Mouse (Mus musculus) T-helper 2 cell (primary cell): ENCODE results near the gene Trmt1.

Source experiments
- in situ Hi-C: fragments of 300-600 bp; cut with MboI, MseI; formaldehyde crosslinking; loops from one replicate; pipeline ENCODE4 v1.15.1; 2025; ENCODE audit warnings: high pct_unique_total_duplicates

The Trmt1 gene

GRCm38 (mm10) chr8:84686191-84687002 is at the start of gene Trmt1:
Trmt1 (plus strand) TSS chr8:84686307.
- in situ Hi-C loops: no loop called here

GRCm38 (mm10) chr8:84637946-84638554 is 48.1 kb upstream of the Trmt1 start:
- in situ Hi-C loops: no loop called here

GRCm38 (mm10) chr8:84638555-84639161 is 47.4 kb upstream of the Trmt1 start:
- in situ Hi-C loops: no loop called here

GRCm38 (mm10) chr8:84639162-84640009 is 46.7 kb upstream of the Trmt1 start:
- in situ Hi-C loops: no loop called here

- in situ Hi-C loops: no loop called here
These were observed 46.0 kb upstream of the Trmt1 start for GRCm38 (mm10) chr8:84640010-84640588.

- in situ Hi-C loops: no loop called here
These were observed 45.4 kb upstream of the Trmt1 start for GRCm38 (mm10) chr8:84640617-84641294.

- in situ Hi-C loops: no loop called here
These were observed 44.3 kb upstream of the Trmt1 start for GRCm38 (mm10) chr8:84641578-84642361.

GRCm38 (mm10) chr8:84643019-84643418 is 43.1 kb upstream of the Trmt1 start:
- in situ Hi-C loops: no loop called here

- in situ Hi-C loops: no loop called here
These were observed 39.3 kb upstream of the Trmt1 start for GRCm38 (mm10) chr8:84646800-84647199.

GRCm38 (mm10) chr8:84647461-84647901 is 38.6 kb upstream of the Trmt1 start:
- in situ Hi-C loops: no loop called here

- in situ Hi-C loops: no loop called here
These were observed 35.9 kb upstream of the Trmt1 start for GRCm38 (mm10) chr8:84650213-84650612.

- in situ Hi-C loops: no loop called here
These were observed 32.9 kb upstream of the Trmt1 start for GRCm38 (mm10) chr8:84653092-84653631.

GRCm38 (mm10) chr8:84654597-84654996 is 31.5 kb upstream of the Trmt1 start:
- in situ Hi-C loops: no loop called here

GRCm38 (mm10) chr8:84655336-84656190 is 30.5 kb upstream of the Trmt1 start:
- in situ Hi-C loops: no loop called here

- in situ Hi-C loops: no loop called here
These were observed 29.9 kb upstream of the Trmt1 start for GRCm38 (mm10) chr8:84656191-84656525.

GRCm38 (mm10) chr8:84656641-84657126 is 29.4 kb upstream of the Trmt1 start:
- in situ Hi-C loops: no loop called here

- in situ Hi-C loops: no loop called here
These were observed 28.9 kb upstream of the Trmt1 start for GRCm38 (mm10) chr8:84657203-84657602.

GRCm38 (mm10) chr8:84657680-84658079 is 28.4 kb upstream of the Trmt1 start:
- in situ Hi-C loops: no loop called here

- in situ Hi-C loops: no loop called here
These were observed 27.2 kb upstream of the Trmt1 start for GRCm38 (mm10) chr8:84658951-84659350.
